Mouse (Mus musculus) heart, adult 18-20 months (tissue): ENCODE measurements around the gene Syne2. TPM values are rescaled to one million over a fixed set of nuclear protein-coding genes. Genes with fewer than 3 reads are reported as not detected.
A peak's percentile ranks its signal among the peaks of the same experiment; 100 is the strongest.

ENCODE experiments used
- DNase-seq, 2 experiments: peaks; one replicate each; pipeline ENCODE4 v3.0.0; 2021 to 2022; ENCODE audit warnings: mixed read lengths in 1 of 2
- total RNA-seq, 2 experiments: library from RNA; stranded (reverse); gene quantifications; 2 replicates each; pipeline ENCODE4 v1.2.3; 2021

Syne2 gene
- total RNA-seq, 2 experiments from 2014 or later: 26.7 to 31.4 TPM

GRCm38 (mm10) chr12:75827751-75828150 lies 9.8 kb downstream of the Syne2 start:
- DNase-seq: no peak

DNA sequence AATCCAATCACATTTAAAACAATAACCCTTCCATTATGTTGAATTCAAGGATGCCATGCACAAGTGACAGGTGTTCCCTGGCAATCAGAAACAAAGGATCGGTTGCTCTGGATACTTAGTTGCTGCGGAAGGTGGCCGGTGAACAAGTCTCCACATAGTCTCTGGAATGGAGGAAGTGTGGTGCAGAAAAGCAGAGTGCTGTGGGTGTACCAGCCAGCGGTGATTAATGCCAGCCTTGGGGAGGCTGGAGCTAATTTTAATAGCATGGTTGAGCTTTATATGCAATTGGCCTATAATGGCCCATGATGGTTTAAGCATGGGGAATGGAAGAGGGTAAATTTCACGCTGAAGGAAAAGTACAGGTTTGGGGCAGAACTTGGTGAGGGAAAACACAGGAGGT lies 11.7 kb downstream of the Syne2 start:
- no peak for DNase-seq

DNA sequence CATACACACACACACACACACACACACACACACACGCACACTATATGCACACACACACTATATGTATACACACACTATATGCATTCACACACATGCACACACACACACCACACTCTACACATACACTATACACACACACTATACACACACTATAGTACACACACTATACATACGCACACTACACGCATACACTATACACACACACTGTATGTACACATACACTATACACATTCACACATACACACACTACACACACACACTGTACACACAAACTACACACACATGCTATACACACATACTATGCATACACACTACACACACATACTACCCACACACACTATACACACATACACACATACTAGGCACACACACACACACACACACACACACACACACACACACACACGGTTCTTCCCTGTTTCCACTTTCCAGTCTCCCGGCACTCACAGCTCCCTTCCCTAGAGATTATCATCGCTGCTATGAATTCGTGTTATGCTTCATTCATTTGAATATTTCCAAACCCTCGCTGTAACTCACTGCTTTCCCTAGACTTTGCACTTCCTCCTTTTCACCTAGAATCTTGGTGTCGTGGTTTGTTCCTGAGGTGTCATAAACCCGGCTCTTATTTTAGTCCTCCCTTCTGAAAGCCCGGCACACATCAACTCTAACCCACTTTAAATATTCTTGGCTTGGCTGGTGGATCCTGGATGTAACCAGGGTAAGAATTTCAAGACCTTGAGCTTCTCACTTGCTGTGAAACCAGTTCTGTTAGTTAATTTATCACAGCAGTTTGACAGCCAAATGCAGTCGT lies 15.4 kb downstream of the Syne2 start:
- no peak for DNase-seq

DNA sequence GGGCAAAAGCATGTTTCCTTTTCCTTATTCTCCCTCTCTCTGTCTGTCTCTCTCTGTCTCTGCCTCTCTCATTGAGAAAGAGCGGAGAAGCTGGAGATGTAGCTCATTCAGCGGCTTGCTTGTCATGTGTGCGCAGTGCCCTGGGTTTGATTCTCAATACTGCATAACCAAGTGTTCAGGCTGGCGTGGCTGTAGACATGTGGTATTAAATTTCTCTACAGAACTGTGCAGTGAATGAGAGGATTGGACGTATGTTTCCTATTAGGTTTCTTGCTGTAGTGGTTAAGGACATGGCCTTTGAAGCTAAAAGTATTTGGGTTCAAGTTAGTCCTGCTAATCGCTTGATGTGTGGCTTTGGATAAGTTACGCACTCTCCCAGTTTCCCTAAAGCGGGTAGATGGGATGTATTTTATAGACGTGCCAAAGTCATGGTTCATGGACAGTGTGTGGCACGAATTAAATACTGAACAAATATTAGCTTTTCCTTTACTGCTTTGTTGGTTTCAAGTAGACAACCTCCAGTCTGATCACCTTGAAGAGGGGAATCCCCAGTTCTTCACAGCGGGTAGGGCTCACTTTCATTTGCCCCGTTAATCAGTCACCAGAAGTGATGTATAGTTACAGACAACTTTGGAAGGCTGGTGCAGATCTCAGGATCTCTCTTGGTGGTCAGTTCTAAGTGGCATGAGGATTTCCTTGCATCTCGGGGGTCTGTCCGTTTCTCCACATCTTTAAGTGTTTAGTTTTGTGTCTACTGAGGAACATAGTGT lies 16.2 kb downstream of the Syne2 start:
- no peak for DNase-seq

GRCm38 (mm10) chr12:75836524-75836962 lies 18.6 kb downstream of the Syne2 start:
- peak in 1 of 2 experiments; percentile 50 for DNase-seq

GRCm38 (mm10) chr12:75837462-75837861 lies 19.5 kb downstream of the Syne2 start:
- DNase-seq: no peak

- DNase-seq: no peak
Measured at GRCm38 (mm10) chr12:75839083-75839736, 21.3 kb downstream of the Syne2 start.

GRCm38 (mm10) chr12:75841183-75841582 lies 23.2 kb downstream of the Syne2 start:
- no peak for DNase-seq

DNA sequence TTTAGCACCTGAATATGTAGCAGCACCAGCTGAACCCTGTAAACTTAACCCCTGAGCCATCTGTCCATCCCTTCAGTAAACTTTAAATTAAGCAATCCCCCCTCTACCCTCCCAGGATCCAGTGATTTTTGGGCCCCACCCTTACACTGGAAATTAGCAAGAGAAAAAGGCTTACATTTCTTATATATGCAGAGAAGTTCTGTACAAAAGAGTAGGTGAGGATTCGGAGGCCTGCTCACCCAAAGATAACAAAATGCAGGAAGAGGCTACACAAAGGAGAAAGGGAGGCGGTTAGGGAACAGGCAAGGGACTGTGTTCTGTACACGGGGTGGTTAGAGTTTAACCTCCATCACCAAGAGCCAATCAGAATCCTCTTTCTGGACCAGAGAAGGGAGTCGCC lies 26.4 kb downstream of the Syne2 start:
- no peak for DNase-seq

GRCm38 (mm10) chr12:75845070-75845469 lies 27.1 kb downstream of the Syne2 start:
- DNase-seq: no peak

DNA sequence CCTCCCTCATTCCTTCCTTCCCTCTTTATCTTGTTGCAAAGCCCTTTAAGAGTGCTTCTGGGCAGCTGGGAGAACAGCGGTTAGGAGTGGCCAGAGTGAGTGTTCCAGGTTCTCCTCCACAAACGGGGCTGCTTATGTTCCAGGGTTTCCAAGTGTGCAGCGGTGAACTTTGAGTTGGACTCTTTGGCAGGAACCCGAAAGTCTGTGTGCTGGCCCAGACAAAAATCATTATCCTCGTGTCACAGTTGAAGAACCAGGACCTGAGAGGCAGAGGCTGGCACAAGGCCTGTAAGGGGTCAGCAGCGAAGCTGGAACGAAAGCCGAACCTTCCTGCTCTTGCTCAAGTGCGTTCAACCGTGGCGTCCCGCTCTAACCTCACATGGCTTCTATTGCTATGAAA lies 28.6 kb downstream of the Syne2 start:
- no peak for DNase-seq

DNA sequence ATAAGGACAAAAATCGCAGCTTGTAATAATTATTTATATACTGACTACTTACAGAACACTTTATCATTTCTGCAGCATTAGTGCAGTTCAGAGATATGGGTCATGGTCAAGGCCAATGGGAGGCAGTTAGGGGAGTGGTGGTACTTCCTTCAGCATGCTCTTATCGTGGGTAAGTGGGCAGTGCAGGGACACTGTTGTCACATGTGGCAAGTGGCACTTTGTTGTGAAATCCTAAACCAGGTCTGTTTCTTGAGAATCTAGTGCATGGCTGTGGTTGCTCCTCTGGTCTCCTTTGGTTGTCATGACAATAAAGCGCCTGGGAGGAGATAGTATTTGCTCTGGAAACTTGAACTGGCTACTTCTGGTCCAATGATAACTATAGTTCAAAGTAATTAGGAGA lies 32.3 kb downstream of the Syne2 start:
- no peak for DNase-seq

DNA sequence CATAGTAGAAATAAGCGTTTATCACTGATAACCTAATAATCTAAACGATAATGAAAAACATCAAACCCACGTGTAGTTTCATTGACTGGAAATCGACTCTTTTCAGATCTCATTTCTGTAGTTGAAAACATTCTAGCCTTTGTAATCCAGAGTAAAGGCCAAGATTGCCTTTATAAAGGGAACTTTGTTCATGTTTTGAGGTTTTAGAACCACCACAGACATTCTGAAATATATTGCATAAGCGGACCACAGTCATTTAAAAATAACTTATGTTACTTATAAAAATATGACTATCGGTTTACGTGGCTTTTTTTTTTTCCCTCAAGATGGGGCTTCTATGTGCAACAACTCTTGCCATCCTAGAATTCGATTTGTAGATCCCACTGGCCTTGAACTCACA lies 33.5 kb downstream of the Syne2 start:
- no peak for DNase-seq

- DNase-seq: no peak
Measured at GRCm38 (mm10) chr12:75852384-75852783, 34.5 kb downstream of the Syne2 start.

DNA sequence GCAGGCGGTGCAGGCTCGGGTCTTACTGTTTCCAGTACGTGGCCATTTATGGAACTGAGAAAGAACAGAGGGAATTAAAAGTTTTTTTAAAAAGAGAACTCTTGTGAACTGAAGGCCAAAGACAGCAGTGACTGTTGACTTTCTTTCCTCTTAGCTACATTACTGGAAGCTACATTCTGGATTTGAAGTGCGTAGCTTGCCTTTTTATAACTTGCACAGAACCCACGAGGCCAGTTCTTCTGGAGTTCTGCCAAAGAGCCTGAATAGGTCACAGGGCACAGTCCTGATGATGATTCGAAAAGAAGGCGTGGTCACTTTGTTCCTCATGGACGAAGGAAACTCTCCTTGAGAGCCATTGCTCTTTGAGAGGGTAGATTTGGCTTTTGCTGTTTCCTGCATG lies 35.6 kb downstream of the Syne2 start:
- DNase-seq: peak; percentile 85

DNA sequence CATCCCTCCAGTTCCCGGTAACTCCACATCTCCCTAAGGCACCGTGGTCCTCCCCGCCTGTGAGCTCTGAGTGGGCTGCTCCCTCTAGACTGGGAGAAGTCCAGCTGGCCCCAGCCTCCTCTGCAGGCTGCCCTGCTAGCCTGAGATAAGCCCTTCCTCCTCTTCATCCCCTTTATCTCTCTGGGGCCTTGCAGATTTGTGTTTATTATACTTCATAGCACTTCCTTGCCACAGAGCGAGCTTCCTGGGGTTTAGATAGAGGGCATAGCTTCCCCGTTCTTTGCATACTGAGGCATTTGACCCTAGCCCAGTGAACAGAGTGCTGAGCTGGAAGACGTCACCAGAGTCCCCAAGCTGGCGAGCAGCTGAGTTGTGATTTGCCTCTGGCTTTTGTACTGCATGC lies 37.1 kb downstream of the Syne2 start:
- DNase-seq: peak; percentile 52 to 66

DNA sequence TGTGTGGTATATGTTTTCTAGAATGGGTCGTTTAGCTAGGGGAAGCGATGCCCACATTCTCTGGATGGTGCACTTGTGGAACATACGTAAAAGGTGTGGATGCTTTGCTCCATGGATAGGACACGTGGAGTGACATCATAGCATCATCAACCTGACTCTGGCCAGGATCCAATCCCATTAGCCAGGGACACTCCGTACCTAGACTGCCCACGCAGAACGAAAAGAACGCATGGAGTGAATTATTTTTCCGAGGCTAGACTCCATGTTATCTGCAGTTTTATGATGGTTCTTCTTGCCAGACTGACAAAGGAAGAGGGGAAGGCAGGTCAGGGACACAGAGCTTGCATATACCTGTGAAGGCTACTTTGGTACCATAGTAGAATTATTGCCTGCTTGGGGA lies 37.7 kb downstream of the Syne2 start:
- DNase-seq: no peak

DNA sequence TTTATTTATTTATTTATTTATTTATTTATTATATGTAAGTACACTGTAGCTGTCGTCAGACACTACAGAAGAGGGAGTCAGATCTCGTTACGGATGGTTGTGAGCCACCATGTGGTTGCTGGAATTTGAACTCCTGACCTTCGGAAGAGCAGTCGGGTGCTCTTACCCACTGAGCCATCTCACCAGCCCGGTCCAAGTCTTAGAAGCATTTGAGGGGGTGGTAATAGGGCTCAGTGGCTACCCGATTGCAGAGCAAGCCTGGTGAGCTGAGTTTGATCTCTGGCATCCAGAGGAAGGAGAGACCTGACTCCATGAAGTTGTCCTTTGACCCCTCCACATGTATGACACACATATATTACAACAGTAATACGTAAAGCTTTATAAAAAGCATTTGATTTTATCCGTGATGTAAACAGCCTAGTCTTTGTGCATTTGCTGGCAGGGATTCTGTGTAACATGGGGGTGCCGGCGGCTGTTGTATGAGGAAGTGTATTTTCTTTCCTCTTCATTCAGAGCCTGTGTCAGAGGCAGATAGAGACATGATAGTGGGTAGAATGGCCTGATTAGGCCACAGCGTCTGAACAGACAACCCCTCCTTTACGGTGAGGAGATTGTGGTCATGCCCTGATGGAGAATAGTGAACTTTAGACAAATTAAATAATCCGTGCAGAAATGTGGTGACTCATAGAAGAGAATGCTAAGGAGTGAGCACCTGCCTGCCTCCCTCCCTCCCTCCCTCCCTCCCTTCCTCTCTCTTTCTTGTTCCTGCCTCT lies 38.3 kb downstream of the Syne2 start:
- DNase-seq: no peak

- DNase-seq: peak in 1 of 2 experiments; percentile 64
Measured at GRCm38 (mm10) chr12:75859936-75860335, 42.0 kb downstream of the Syne2 start.

- no peak for DNase-seq
Measured at GRCm38 (mm10) chr12:75860843-75861242, 42.9 kb downstream of the Syne2 start.

DNA sequence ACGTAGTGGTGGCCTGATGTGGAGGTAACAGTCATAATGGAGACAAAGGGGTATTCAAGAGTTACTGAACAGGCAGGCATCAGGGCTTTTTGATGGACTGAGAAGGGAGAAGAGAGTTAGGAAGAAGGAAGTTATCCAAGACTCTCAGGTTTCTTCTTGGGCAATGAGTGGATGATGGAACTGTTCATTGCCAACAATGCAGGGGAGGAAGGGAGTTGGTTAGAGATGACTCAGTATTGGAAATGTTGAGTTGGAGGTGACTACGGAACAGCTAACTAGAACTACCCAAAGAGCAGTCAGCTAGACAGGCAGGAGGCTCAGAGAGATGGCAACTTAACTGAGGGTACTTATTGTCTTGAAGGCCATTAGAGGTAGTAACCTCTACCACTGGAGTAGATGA lies 47.2 kb downstream of the Syne2 start:
- no peak for DNase-seq
